Mouse (Mus musculus) retina, postnatal 1 day (tissue): ENCODE results near the gene Ppfia4.
A peak's percentile ranks its signal among the peaks of the same experiment; 100 is the strongest.

Experiments used
- DNase-seq: peaks from one replicate; pipeline ENCODE4 v3.0.0-alpha.2; 2012

The Ppfia4 gene

GRCm38 (mm10) chr1:134336958-134337710, 4.4 kb upstream of the Ppfia4 start:
- no peak for DNase-seq

- no peak for DNase-seq
Measured at GRCm38 (mm10) chr1:134335924-134336810, 3.4 kb upstream of the Ppfia4 start.

GRCm38 (mm10) chr1:134335211-134335923, 2.6 kb upstream of the Ppfia4 start:
- no peak for DNase-seq

- DNase-seq: no peak
Measured at GRCm38 (mm10) chr1:134334111-134334827, 1.5 kb upstream of the Ppfia4 start.

- DNase-seq: no peak
Measured at GRCm38 (mm10) chr1:134333371-134334110, 813 bp upstream of the Ppfia4 start.

DNA sequence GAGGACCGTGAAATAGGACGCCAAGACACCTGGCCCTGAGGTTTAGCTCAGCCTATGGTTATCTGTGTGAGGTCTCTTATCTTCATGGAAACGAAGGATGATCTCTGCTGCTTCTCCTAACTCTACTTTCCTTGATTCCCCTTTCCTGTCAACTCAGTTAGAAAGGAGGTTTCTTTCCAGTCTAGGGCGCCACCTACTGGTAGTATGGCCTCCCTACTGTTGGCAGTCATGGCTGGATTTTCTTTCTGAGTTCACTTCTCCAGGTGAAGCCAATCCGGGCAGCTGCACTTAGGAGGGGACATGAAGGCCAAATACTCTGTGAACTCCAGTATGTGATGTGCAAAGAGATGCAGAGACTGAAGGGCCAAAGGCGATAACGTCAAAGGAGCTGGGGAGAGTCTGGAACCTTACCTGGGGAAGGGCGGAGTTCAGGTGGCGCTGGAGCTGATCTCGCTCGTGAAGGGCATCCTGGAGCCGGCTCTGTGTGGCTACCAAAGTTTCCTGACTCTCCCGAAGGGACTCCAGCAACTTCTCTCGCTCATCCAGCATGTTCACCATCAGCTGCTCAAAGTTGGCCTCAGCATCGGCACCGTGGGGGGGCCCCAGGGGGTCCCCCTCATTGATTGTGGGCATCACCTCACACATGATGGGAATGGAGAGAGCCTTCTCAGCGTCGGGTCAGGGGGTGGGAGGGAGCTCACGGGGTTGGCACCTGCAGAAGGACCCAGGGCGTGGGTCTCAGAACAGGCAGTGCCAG, 671 bp downstream of the Ppfia4 start:
- peak; percentile 83 for DNase-seq

- DNase-seq: no peak
Measured at GRCm38 (mm10) chr1:134326841-134327346, 5.8 kb downstream of the Ppfia4 start.

- DNase-seq: peak; percentile 34
Measured at GRCm38 (mm10) chr1:134322591-134322990, 10.1 kb downstream of the Ppfia4 start.

DNA sequence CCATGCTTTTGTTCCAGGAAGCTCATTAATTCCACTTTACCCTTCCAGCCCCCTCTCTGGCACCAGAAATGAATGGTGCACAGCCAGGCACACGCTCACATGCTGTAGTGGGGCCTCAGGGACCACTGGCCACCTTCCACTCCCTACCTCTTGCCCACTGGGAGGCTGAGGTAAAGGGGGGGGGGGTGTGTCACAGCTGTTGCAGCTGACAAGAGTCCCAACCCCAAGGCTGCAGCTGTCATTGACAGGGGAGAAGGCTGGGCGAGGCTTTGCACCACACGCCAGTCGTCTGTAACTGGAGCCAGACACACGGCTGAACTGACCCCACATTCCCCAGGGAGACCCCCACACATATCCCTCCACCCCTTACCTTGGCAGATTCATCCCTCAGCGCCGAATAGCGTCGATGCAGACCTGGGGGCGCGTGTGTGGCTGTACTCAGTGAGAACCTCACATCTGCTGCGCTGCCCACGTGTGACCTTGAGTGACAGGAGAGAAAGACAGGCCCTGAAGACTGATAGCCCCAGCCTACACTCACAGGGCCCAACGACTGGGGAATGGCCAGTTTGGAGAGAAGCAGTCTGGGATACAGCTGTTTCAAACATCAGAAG, 11.9 kb downstream of the Ppfia4 start:
- peak; percentile 44 for DNase-seq

DNA sequence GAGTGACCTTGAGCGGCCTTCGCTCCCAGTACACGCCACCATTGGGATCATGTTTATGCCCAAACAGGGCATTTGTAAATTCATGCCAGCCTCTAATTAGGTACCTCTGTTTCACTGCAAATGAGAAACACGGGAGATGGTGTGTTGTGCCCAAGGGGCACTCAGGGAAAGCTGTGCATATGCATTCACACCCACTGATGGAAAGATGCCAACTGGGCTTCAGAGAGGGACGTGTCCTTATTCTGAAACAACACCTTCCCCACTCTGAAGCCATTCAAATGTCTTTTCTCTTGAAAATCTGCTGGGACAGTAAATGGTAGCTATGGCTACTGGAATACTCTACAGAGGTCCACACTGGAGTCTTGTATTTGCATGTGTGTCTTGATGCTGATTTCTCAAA, 14.5 kb downstream of the Ppfia4 start:
- no peak for DNase-seq

GRCm38 (mm10) chr1:134316361-134316760, 16.4 kb downstream of the Ppfia4 start:
- no peak for DNase-seq

- no peak for DNase-seq
Measured at GRCm38 (mm10) chr1:134315181-134315580, 17.5 kb downstream of the Ppfia4 start.

DNA sequence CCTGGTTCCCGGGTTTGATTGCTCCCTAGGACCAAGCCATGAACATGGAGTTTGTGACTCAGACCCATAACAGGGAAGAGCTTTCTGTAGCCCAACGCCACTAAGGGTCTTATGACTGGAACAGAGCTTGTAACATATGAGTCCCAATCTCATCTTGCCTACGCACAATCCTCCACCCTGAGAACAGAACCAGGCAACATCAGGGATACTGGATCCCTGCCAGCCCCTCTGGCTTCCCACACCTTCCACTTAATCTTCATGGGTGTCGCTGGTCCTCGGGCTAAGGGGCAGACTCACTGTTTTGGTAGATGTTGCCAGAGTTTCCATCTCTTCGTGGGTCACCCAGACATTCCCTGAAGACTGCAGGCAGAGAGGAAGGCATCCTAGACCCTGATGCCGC, 21.0 kb downstream of the Ppfia4 start:
- no peak for DNase-seq

GRCm38 (mm10) chr1:134310729-134311128, 22.0 kb downstream of the Ppfia4 start:
- no peak for DNase-seq

DNA sequence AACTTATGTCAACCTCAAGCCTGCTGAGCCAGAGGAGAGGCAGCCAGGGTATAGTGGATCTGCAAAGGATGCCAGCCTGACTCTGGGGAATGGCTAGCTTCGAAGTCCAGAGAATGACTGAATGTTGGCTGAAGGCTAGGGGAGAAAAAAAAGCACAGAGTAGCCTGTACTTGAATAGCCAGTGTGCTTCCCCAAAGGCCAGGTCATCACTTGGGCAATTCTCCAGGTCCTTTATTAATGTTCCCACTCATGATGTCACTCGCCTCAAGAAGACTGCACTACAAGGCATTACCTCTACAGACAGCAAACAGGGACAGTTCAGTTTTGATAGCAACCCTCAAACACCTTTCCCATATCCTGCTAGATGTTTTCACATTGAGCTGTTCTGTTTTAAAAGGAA, 22.4 kb downstream of the Ppfia4 start:
- DNase-seq: no peak

GRCm38 (mm10) chr1:134307409-134307808, 25.3 kb downstream of the Ppfia4 start:
- DNase-seq: peak; percentile 79

DNA sequence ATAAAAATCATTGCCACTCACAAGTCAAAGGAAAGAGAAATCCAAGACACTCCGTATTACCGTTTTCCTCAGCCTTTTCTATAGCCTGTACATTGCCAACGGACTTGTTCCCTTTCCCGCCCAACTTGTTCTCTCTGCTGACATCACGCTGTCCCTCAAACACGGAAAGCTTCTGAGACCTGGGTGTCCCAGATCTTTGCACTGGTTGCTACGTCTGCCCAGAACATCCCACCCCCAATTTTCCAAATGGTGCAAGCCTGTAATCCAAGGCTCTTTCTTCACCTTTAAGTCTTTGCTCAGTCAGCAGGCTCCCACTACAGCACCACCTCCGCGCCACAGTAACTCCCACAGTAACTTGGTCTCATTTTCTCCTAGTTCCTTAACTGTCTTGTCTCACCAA, 27.8 kb downstream of the Ppfia4 start:
- DNase-seq: no peak

DNA sequence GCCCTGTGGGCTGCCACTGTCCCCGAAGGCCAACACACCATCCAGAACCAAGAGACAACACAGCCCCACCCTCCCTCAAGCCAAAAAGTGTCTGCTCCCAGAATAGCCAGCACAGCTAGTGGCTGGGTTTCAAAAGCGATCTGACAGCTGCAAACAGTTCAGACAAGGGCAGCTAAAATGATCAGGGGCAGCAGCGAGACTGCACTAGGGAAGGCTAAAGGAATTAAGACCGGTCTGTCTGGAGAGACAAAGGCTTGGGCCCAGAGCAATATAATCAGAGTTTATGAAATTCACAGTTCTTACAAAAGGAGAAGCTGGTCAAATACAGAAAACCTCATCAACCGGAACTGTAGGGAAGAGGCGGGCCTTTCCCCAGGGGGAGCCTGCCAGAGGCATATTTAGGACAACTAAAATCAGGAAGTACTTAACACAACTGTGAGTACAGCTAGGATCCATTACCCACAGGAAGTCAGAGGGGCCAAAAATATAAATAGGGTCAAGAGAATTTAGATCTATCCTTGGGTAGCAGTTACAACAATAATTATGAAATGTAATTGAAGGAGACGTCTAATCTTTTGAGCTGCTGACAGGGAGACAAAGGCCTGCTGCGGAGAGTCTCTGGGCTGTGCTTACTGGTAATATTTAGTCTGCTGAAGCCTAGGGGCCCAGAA, 30.0 kb downstream of the Ppfia4 start:
- peak; percentile 57 for DNase-seq

DNA sequence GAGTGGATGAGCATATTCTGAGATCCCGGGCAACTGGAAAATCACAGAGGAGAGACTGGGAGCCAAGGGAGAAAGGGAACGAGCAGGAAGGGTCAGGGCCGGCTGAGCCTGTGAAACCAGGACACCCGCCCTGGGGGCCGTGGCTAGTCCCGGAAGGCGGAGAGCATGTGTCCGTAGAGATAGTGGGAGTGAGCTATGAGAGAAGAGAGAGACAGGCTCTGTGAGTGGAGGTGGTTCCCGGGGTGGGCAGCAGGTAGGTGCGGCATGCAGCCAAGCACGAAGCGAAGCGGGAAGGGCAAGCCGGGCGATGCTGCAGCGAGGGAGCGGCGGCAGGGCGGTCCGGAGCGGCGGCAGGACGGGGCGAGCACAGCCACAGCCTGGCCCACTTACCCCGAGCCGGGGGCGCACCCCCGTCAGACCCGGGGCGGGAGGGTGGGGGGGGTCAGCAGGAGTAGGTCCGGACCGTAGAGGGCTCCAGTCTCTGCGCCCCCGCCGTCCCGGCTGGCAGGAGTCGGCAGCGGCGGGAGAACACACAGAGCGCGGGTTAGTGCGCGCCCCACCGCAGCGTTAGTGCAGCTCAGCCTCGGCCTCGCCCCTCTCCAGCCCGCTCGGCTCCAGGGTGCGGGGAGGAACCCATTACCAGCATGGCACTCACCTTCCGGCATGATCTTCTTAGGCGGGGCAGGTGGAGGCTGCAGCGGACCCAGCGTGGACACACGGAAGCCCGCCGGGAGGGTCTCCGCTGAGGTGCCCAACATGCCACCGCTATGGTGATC, 33.9 kb downstream of the Ppfia4 start:
- peak; percentile 62 for DNase-seq
